Mouse (Mus musculus): ENCODE measurements around the gene Gmeb1.
"Not testable (repeated sequence)": the region's sequence is repeated elsewhere in the genome, so short reads cannot be mapped to it uniquely, and the experiment has no call there.

The Gmeb1 gene

GRCm38 (mm10) chr4:132273166-132273565, 11.8 kb upstream of the Gmeb1 start:
- no peak for DNase-seq

DNA sequence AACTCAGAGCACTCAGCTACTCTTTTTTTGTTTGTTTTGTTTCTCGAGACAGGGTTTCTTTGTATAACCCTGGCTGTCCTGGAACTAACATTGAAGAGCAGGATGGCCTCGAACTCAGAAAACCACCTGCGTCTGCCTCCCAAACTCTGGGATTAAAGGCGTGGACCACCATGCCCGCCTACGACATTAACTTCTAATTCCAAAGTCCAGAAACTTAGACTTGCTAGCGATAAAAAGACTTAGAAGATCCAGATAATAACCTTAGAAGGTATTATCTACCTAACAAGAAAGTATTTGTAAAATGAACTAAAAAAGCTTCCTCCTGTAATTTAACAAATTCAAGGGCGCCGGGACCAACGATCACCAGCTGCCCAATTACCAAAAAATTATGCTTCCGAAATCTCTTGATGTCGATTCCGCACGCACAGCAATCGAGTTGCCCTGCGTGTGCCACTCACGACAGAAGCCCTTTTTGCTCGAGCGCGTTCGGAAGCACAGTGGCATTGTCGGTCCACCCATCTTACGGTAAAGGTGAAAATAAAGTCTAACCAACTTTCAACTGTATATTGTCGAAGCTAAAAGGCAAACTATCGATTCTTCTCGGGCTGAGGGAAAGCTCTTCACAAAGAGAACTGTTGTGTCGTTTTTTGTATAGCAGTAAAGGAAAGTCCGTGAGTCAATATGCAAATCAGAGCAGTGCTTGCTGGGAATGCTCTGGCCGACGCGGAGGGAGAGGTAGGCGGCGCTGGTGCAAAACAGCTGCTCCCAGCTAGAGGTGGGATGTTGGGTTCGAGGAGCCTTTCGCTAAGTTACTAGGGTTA, 8.5 kb upstream of the Gmeb1 start:
- DNase-seq: peak; percentile 86

DNA sequence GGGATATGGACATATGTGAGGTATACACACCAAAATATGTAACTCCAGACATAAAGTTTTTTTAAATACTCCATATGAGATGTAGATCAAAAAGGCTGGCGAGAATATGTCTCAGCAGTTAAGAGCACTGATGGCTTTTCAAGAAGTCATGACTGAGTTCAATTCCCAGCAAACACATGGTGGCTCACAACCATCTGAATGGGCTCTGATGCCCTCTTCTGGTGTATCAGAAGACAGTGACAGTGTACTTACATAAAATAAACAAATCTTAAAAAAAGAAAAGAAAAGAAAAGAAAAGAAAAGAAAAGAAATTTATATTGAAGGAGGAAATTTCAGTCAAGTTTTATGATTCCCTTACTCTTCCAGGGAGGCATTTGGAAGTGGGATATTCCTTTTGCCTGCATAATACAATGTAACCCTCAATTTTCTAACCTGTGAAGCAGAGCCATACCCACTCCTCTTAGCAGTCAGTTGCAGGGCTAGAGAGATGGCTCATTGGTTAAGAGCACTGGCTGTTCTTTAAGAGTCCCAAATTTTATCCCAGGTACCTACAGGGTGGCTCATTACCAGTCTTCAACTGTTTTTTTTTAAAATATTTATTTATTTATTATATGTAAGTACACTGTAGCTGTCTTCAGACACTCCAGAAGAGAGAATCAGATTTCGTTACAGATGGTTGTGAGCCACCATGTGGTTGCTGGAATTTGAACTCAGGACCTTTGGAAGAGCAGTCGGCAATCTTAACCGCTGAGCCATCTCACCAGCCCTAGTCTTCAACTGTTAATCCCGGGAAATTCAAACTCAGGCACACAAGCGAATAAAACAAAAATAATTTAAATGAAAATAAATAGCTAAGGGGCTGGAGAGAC, 7.7 kb upstream of the Gmeb1 start:
- DNase-seq: no peak

DNA sequence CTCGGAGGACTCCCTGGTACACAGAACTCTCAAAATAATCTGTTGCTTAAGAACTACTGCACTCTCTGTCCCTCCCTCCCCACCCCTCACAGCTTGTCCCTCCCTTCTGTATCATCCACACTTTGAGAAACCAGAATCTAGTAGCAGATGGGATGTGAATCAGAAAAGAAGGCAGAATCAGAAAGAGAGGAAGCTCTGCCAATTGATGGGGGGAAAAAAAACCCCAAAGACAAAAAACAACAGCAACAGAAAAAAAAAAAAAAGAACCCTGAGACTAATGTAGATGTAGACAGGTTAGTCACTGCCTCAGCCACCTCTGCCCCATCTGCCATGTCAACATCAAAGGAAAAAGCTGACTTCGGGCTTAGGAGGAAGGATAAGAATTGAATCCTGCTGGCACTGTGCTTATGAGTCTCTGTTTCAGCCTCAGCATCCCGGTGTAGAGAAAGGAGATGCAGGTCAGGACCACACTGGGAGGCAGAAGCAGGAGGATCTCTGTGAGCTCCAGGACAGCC, 5.5 kb upstream of the Gmeb1 start:
- no peak for DNase-seq

GRCm38 (mm10) chr4:132263313-132263712, 1.9 kb upstream of the Gmeb1 start:
- no peak for DNase-seq

- no peak for DNase-seq
Measured at GRCm38 (mm10) chr4:132262358-132262616, 885 bp upstream of the Gmeb1 start.

DNA sequence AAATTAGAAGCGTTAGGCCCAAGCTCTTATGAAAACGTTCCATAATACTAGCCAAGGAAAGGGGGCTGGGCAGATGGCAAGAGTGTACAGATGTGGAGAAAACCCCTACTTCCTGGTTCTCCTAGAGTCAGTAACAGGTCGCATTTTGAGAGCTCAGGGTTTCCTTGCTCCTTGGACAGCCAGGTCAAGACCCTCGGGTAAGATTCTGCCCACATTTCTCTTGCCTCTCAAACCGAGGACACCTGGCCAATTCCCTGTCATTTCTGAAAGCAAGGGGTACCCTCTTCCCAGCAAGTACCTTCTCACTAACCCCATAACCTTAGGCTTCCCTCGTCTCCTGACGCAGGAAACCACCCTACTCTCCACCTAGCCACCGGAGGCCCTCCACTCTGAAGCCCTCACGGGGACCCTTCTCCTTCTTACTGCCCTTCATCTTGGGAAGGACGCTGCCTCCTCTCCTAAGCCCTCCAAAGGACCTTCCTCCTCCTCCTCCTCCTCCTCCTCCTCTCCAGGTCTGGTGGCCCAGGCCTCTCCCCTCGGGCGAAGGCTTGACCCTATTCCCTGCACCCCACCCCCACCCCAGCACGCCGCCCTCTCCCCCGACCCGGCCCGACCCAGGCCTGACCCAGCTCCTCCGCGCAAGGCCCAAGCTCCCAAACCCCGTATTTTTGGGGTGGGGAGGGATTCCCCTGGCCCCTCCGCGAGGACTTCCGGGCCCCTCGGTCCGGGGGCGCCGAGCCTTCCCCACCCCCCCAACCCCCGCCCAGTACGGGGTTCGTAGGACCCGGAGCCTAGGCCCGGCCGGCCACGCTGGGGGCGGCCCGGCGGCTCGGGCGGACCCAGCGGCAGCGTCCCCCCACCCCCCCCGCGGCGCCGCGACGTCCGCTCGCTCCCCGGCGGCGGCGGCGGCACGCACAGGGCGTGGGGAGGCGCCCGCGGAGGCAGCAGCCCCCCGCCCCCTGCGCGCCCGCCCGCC, 710 bp downstream of the Gmeb1 start:
- DNase-seq: peak; percentile 60

GRCm38 (mm10) chr4:132259248-132259647, 2.2 kb downstream of the Gmeb1 start:
- DNase-seq: no peak

DNA sequence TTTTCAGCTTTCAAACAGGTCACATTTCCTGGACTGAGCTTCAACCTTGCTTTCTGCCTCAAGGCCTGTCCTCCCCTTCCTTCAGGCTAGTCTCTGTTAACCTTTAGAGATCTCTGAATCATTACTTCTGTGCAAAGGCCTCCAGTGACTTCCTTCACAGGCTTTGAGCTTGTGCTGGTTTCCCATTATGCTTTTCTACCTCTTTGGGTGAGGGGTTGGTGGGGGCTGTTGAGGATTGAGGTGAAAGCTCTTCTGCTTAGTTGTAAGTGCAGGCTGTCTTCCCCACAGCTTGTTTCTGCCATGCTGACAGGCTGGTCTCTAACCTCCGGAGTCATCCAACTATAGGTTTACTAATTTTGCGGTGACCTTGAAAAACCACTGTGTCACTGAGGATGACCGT, 5.0 kb downstream of the Gmeb1 start:
- no peak for DNase-seq

GRCm38 (mm10) chr4:132254986-132255385, 6.4 kb downstream of the Gmeb1 start:
- no peak for DNase-seq

- DNase-seq: no peak
Measured at GRCm38 (mm10) chr4:132253622-132254021, 7.8 kb downstream of the Gmeb1 start.

DNA sequence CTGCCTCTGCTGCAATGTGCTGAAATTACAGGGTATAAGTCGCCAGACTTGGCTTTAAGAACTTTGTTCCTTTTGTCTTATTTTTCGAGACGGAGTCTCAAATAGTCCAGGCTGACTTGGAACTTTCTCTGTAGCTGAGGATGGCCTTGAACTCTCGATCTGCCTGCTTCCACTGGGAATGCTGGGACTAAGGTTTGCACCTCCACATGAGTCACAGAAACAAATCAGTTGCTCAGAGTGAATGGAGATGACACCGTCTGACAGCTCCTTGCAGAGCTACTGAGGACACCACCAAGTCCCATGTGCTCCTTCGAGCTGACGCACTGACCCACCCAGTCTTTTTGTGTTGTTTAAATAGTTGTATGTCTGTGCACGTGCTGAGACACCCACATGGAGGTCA, 8.3 kb downstream of the Gmeb1 start:
- DNase-seq: no peak

- no peak for DNase-seq
Measured at GRCm38 (mm10) chr4:132251596-132251995, 9.8 kb downstream of the Gmeb1 start.

- DNase-seq: no peak
Measured at GRCm38 (mm10) chr4:132247451-132247997, 13.9 kb downstream of the Gmeb1 start.

DNA sequence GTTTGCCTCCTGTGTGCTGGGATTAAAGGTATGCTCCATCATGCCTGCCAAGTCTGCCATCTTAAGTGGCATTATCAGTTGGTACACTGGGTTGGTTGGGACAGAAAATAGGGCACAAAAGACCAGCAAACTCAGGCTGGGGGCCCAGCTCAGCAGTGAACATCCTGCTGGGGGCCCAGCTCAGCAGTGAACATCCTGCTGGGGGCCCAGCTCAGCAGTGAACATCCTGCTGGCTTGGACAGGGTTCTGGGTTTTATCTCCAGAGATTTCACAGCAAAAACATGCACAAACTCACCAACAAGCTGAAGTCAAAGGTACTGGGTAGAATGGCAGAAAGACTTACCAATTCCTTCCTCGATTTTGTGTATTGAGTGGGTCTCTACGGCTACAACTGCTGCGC, 15.8 kb downstream of the Gmeb1 start:
- DNase-seq: no peak

DNA sequence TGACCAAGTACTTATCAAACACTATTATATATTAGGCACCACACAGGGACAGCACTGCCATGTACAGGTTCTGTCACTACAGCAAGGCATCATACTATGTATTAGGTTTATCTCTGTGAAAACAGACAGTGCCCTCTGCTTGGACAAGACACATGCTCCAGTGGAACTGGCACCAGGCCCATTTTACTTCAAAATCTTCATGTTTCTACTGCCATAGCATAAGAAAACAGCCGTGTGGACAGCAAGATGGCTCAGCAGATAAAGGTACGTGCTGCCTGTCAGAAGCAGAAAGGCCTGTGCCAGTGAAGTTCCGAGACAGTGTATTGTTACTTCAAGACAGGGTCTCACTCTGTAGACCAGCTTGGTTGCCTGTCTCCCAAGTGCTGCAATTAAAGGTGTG, 20.2 kb downstream of the Gmeb1 start:
- no peak for DNase-seq

DNA sequence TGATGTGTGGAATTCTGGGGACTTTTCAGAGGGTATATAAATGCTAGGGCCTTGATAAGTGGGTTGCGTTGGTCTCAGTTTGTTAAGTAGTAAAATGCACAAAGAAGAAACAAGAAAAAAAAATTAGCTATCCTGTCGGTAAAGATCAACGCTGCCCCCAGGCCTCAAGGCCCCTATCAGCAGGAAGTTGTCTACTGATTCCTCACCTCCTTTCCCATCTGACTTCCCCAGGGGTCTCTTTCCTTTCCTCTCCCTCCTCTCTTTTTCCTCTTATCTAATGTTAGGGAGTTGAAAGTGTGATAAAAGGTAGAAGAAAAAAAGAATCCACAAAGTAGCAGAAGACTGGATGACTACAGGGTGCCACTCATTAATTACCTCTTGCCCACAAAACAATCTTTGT, 21.0 kb downstream of the Gmeb1 start:
- no peak for DNase-seq

- DNase-seq: no peak
Measured at GRCm38 (mm10) chr4:132238356-132238755, 23.0 kb downstream of the Gmeb1 start.

GRCm38 (mm10) chr4:132234710-132235109, 26.7 kb downstream of the Gmeb1 start:
- no peak for DNase-seq

- DNase-seq: no peak
Measured at GRCm38 (mm10) chr4:132230422-132230821, 31.0 kb downstream of the Gmeb1 start.

- DNase-seq: not testable (repeated sequence)
Measured at GRCm38 (mm10) chr4:132222001-132222400, 39.4 kb downstream of the Gmeb1 start.

DNA sequence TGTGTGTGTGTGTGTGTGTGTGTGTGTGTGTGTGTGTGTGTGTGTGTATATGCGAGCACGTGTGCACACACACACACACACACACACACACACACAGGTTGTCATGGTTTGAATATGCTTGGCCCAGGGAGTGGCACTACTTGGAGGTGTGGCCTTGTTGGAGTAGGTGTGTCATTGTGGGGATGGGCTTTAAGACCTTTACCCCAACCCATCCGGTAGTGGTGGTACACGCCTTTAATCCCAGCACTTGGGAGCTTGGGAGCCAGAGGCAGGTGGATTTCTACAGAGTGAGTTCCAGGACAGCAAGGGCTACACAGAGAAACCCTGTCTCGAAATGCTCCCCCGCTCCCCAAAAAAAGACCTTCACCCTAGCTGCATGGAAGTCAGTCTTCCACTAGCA, 43.0 kb downstream of the Gmeb1 start:
- DNase-seq: not testable (repeated sequence)

DNA sequence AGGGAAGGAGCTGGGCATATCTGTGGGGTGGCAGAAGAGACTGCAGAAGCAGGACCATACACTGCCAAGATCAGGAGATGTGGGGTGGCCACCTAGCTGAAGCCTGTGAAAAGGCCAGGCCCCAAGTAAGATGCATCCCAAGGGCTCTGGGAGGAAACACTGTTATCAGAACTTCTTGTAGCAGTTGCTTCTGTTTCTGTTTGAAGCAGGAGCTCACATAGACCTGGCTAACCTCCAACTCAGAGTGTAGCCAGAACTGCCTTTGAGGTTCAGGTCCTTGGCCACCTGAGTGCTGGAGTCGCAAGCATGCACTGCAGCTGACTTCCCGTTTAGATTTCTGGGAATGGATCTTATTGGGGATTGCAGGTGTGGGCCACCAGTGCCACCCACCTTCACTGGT, 43.6 kb downstream of the Gmeb1 start:
- DNase-seq: no peak
